27 mouse cellular contexts compared by ENCODE assay signal in the genomic region with DNA sequence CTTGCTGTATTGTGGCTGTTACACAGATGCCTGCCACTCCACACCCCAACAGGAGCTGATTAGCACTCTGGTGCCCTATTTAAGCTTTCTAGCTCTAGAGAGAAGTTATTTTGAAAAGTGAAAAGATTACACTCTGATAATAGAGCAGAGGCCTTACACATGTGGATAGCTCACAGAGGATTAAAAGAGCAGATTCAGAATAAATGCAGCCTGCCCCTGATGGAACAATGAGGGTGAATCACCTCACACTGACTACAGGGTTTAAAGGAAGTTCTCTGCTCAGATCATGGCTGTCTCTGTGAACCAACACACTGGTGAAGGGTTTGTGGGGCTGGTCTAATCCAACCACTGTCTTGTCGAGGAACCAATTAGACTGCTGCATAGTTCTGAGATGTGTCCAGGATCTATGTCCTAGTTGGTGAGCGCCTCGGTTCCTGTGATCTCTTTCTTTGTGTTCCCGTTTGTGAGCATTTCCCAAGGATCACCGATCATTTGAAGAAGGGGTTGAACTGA. TPM values are rescaled to one million over a fixed set of nuclear protein-coding genes. Genes with fewer than 3 reads are reported as not detected.
DNase-seq lines count a peak whose midpoint lies in the region; ATAC-seq and TF ChIP-seq lines count a peak whose summit lies in the region.
"Had no signal": no experiment of that assay in that cellular context is flagged by ENCODE, and none has a peak within 500 bp of the region (broad histone marks: within the 10 kb centered on the region; RNA-seq: fewer than 3 reads in every experiment).

No protein-coding gene starts in this region.

- no peak overlapping the region for H3K27ac ChIP-seq in forebrain, embryonic 14.5 days (ENCODE audit: low read depth, low read length)
- H3K27ac ChIP-seq in forebrain, embryonic 16.5 days (ENCODE audit: low read length): no peak overlapping the region
- no peak overlapping the region for H3K27ac ChIP-seq in midbrain, embryonic 16.5 days (ENCODE audit: low read length)
- no peak overlapping the region for H3K27ac ChIP-seq in midbrain, postnatal 0 days (ENCODE audit: low read depth, low read length)
- no peak overlapping the region for H3K27ac ChIP-seq in embryonic facial prominence, embryonic 10.5 days (replicated peaks)
- H3K27ac ChIP-seq: embryonic facial prominence, embryonic 13.5 days; gastrocnemius, adult 2 months; hindbrain, embryonic 12.5 days had no signal

- no peaks in the 10 kb centered on the region for H3K27me3 ChIP-seq in forebrain, embryonic 14.5 days (replicated peaks; ENCODE audit: control insufficient read depth, insufficient read depth, low read length)
- H3K27me3 ChIP-seq in forebrain, embryonic 16.5 days (replicated peaks; ENCODE audit: control insufficient read depth, insufficient read depth, low read length): no peaks in the 10 kb centered on the region
- no peaks in the 10 kb centered on the region for H3K27me3 ChIP-seq in midbrain, embryonic 16.5 days (ENCODE audit: control insufficient read depth, insufficient read depth, low read depth, low read length)
- H3K27me3 ChIP-seq in midbrain, postnatal 0 days (ENCODE audit: insufficient read depth, low read length): no peaks in the 10 kb centered on the region
- H3K27me3 ChIP-seq in embryonic facial prominence, embryonic 10.5 days (replicated peaks; ENCODE audit: low read depth, poor library complexity, severe bottlenecking): no peaks in the 10 kb centered on the region
- H3K27me3 ChIP-seq: embryonic facial prominence, embryonic 13.5 days; hindbrain, embryonic 12.5 days had no signal

- ATAC-seq in forebrain, embryonic 14.5 days: 0 out of 2 replicates have a peak, but pooled peaks have one; percentile 37
- ATAC-seq in forebrain, embryonic 16.5 days: no peak; the same call in 1 of the 2 replicates
- ATAC-seq in midbrain, embryonic 16.5 days: peak; percentile 72
- ATAC-seq in midbrain, postnatal 0 days (ENCODE audit: low FRiP score): no peak
- ATAC-seq: activated CD4-positive, CD25-positive, alpha-beta regulatory T cell, adult 4 months; hindbrain, embryonic 16.5 days had no signal

- DNase-seq in forebrain, embryonic 14.5 days (ENCODE audit: low spot score): no peak
- no peak for DNase-seq in midbrain, postnatal 0 days (ENCODE audit: low spot score)
- DNase-seq in brain, adult 2 months (ENCODE audit: low read depth, low spot score): peak; percentile 28
- no peak for DNase-seq in embryonic facial prominence, embryonic 10.5 days (ENCODE audit: low spot score)
- DNase-seq in layer of hippocampus, postnatal 36 days: no peak
- DNase-seq: adrenal gland, postnatal 14 days; cerebellum, adult 11 months; cerebellum, adult 8-10 months; cerebellum, postnatal 25 days; gastrocnemius, adult 2 months; gastrocnemius, postnatal 25 days; heart, postnatal 10 days; heart, postnatal 4 days; kidney, adult 11 months had no signal

- WGBS in forebrain, embryonic 14.5 days: 70% methylated on average over 5 of the region's 5 CpGs
- 79% methylated on average over 5 of the region's 5 CpGs for WGBS in forebrain, embryonic 16.5 days
- WGBS in midbrain, embryonic 16.5 days: 65% methylated on average over 5 of the region's 5 CpGs
- WGBS in midbrain, postnatal 0 days: 80% methylated on average over 5 of the region's 5 CpGs
- 82% methylated on average over 5 of the region's 5 CpGs for WGBS in embryonic facial prominence, embryonic 10.5 days

- TF ChIP-seq CTCF in midbrain, postnatal 0 days (IDR thresholded peaks at IDR 0.05): no peak

- no peaks in the 10 kb centered on the region for H3K4me1 ChIP-seq in forebrain, embryonic 14.5 days (ENCODE audit: control insufficient read depth, insufficient read depth, low read length)
- H3K4me1 ChIP-seq in forebrain, embryonic 16.5 days (replicated peaks; ENCODE audit: control insufficient read depth, insufficient read depth, low read length): no peaks in the 10 kb centered on the region
- no peaks in the 10 kb centered on the region for H3K4me1 ChIP-seq in midbrain, embryonic 16.5 days (ENCODE audit: control insufficient read depth, insufficient read depth, low read length)
- H3K4me1 ChIP-seq in midbrain, postnatal 0 days (ENCODE audit: insufficient read depth, low read length): no peaks in the 10 kb centered on the region
- H3K4me1 ChIP-seq in embryonic facial prominence, embryonic 10.5 days: no peaks in the 10 kb centered on the region
- H3K4me1 ChIP-seq: embryonic facial prominence, embryonic 13.5 days; hindbrain, embryonic 12.5 days had no signal

- H3K4me2 ChIP-seq in forebrain, embryonic 14.5 days (ENCODE audit: low read length): no peak overlapping the region
- H3K4me2 ChIP-seq in forebrain, embryonic 16.5 days (ENCODE audit: low read length): no peak overlapping the region
- no peak overlapping the region for H3K4me2 ChIP-seq in midbrain, embryonic 16.5 days (ENCODE audit: low read length)
- H3K4me2 ChIP-seq in midbrain, postnatal 0 days (ENCODE audit: low read depth, low read length, poor library complexity, severe bottlenecking): no peak overlapping the region
- H3K4me2 ChIP-seq: embryonic facial prominence, embryonic 13.5 days; hindbrain, embryonic 12.5 days had no signal

- H3K36me3 ChIP-seq in forebrain, embryonic 14.5 days (ENCODE audit: control insufficient read depth, insufficient read depth, low read length): no peaks in the 10 kb centered on the region
- H3K36me3 ChIP-seq in forebrain, embryonic 16.5 days (ENCODE audit: control insufficient read depth, insufficient read depth): no peaks in the 10 kb centered on the region
- no peaks in the 10 kb centered on the region for H3K36me3 ChIP-seq in midbrain, embryonic 16.5 days (ENCODE audit: control insufficient read depth, insufficient read depth, low read length)
- H3K36me3 ChIP-seq in midbrain, postnatal 0 days (ENCODE audit: insufficient read depth, low read length): no peaks in the 10 kb centered on the region
- H3K36me3 ChIP-seq in embryonic facial prominence, embryonic 10.5 days (replicated peaks): no peaks in the 10 kb centered on the region
- H3K36me3 ChIP-seq: embryonic facial prominence, embryonic 13.5 days; G1E; hindbrain, embryonic 12.5 days had no signal

- no peak overlapping the region for H3K9ac ChIP-seq in forebrain, embryonic 14.5 days (ENCODE audit: low read length)
- no peak overlapping the region for H3K9ac ChIP-seq in forebrain, embryonic 16.5 days (replicated peaks; ENCODE audit: low read depth, low read length)
- H3K9ac ChIP-seq in midbrain, embryonic 16.5 days (ENCODE audit: low read depth, low read length): no peak overlapping the region
- no peak overlapping the region for H3K9ac ChIP-seq in midbrain, postnatal 0 days (replicated peaks; ENCODE audit: low read length, poor library complexity, severe bottlenecking)
- H3K9ac ChIP-seq: embryonic facial prominence, embryonic 13.5 days; hindbrain, embryonic 12.5 days had no signal

- H3K9me3 ChIP-seq in forebrain, embryonic 14.5 days (replicated peaks; ENCODE audit: control insufficient read depth, low read length): no peaks in the 10 kb centered on the region
- no peaks in the 10 kb centered on the region for H3K9me3 ChIP-seq in forebrain, embryonic 16.5 days (ENCODE audit: control insufficient read depth, low read length)
- no peaks in the 10 kb centered on the region for H3K9me3 ChIP-seq in midbrain, embryonic 16.5 days (replicated peaks; ENCODE audit: control insufficient read depth, low read length, poor library complexity, severe bottlenecking)
- no peaks in the 10 kb centered on the region for H3K9me3 ChIP-seq in midbrain, postnatal 0 days (ENCODE audit: low read length)
- no peaks in the 10 kb centered on the region for H3K9me3 ChIP-seq in embryonic facial prominence, embryonic 10.5 days
- H3K9me3 ChIP-seq: embryonic facial prominence, embryonic 13.5 days; G1E; hindbrain, embryonic 12.5 days had no signal

- H3K4me3 ChIP-seq in forebrain, embryonic 14.5 days (ENCODE audit: low read depth, low read length): no peak overlapping the region
- no peak overlapping the region for H3K4me3 ChIP-seq in forebrain, embryonic 16.5 days (replicated peaks; ENCODE audit: low read length)
- H3K4me3 ChIP-seq in midbrain, embryonic 16.5 days (ENCODE audit: low read depth, low read length): no peak overlapping the region
- no peak overlapping the region for H3K4me3 ChIP-seq in midbrain, postnatal 0 days (ENCODE audit: low read depth, low read length)
- no peak overlapping the region for H3K4me3 ChIP-seq in embryonic facial prominence, embryonic 10.5 days
- H3K4me3 ChIP-seq: embryonic facial prominence, embryonic 13.5 days; gastrocnemius, adult 2 months; hindbrain, embryonic 12.5 days had no signal

RNA-seq across cellular contexts. Expression of a gene that starts 32.2 kb away (rescaled TPM):
- polyA plus RNA-seq in forebrain, embryonic 14.5 days (2014; fragmentation: Nextera tagmentation; extraction: Ambion mirVana): not detected in 2 replicates
- polyA plus RNA-seq in forebrain, embryonic 16.5 days (2015; fragmentation: Nextera tagmentation; extraction: Ambion mirVana): not detected in 2 replicates
- polyA plus RNA-seq in midbrain, embryonic 16.5 days (2015; fragmentation: Nextera tagmentation; extraction: Ambion mirVana): not detected in 2 replicates
- total RNA-seq in midbrain, postnatal 0 days (2014; rRNA removed): not detected in 2 replicates
- polyA plus RNA-seq in midbrain, postnatal 0 days (2015; fragmentation: Nextera tagmentation; extraction: Ambion mirVana): not detected in 2 replicates
- polyA plus RNA-seq in embryonic facial prominence, embryonic 10.5 days (2016; fragmentation: Nextera tagmentation; extraction: Ambion mirVana): not detected in 2 replicates
- not detected for total RNA-seq in layer of hippocampus, postnatal 36 days (2021)
- total RNA-seq: adrenal gland, adult 18-20 months; adrenal gland, postnatal 14 days; G1E; gastrocnemius, adult 2 months; gastrocnemius, postnatal 25 days; granulocyte monocyte progenitor cell, adult 5-6 weeks; heart, postnatal 4 days had no signal
- polyA plus RNA-seq: activated CD4-positive, CD25-positive, alpha-beta regulatory T cell, adult 4 months; C2C12; cortical plate, adult 2 months; embryonic facial prominence, embryonic 13.5 days; G1E; heart, embryonic 14.5 days; hindbrain, embryonic 12.5 days; hindbrain, embryonic 16.5 days; intestine, embryonic 14.5 days had no signal

Comparison
In these comparisons a context has a peak if more than half of its experiments do, and no peak if none do; other contexts are left out.
1. ATAC-seq: peak in forebrain, embryonic 14.5 days (single experiment) and midbrain, embryonic 16.5 days (single experiment); none in forebrain, embryonic 16.5 days (single experiment) and midbrain, postnatal 0 days (single experiment).